Mouse (Mus musculus) ES-E14 (cell line): ENCODE results near the gene Aarsd1.

Source experiments
- CHD2 ChIP-seq: IDR thresholded peaks from 2 replicates; pipeline ENCODE4 v1.6.1; 2014; ENCODE audit warnings: mild to moderate bottlenecking, low read depth, low read length, inconsistent platforms
- HCFC1 ChIP-seq: IDR thresholded peaks from 2 replicates; pipeline ENCODE4 v1.6.1; 2012; ENCODE audit warnings: low read length, inconsistent platforms, borderline replicate concordance; ENCODE audit not compliant: insufficient read depth
- MAFK ChIP-seq: IDR thresholded peaks from 2 replicates; pipeline ENCODE4 v1.6.1; 2014; ENCODE audit warnings: mild to moderate bottlenecking, low read depth, low read length, inconsistent platforms; ENCODE audit not compliant: insufficient read depth

DNA sequence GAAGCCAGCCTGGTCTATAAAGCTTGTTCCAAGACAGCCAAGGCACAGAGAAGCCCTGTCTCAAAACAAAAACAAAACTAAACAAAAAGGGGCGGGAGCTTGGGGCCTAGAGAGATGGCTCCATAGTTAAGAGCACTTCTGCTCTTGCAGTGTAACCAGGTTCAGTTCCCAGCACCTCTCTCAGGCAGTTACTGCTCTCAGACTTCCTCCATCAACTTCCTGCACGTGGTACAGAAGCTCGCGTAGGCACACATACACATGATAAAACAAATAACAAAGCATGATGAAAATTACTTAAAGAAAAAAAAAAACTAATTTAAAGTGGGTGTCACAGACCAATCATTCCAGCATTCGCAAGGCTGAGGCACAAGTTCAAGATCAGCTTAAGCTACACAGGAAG is 2.7 kb upstream of the Aarsd1 start:
- TF ChIP-seq CHD2 (no peak), MAFK (no peak), HCFC1 (no peak)
